Mouse (Mus musculus): Measurements from ENCODE around the gene Klhl29. TPM values are rescaled to one million over a fixed set of nuclear protein-coding genes. Genes with fewer than 3 reads are reported as not detected.

Klhl29 gene
- polyA plus RNA-seq, 1 experiment from 2014 or later, result 3.4 TPM

DNA sequence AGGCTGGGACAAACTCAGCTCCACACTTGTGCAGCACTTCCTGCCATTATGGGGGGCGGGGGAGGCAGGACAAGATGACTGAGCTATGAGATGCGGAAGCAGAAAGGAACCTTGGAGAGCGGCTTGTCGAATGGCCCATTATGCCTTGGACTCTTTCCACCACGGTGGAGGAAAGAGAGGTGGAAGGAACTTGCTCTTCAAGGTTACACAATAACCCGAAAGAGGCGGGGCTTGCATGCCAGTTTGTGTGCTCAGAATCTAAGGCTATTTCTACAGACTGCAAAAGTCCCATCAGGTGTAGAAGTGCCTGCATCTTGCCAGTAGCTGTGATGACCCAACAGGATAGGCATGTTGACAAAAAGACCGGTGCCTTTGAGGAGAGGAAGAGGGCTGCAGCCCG is 98.5 kb downstream of the Klhl29 start:
- H3K27ac ChIP-seq (ENCODE audit: low read length), result no peak overlapping the region
- 61% methylated on average over 9 of the region's 9 CpGs for WGBS
- ATAC-seq (ENCODE audit: insufficient number of reproducible peaks, insufficient read depth, low FRiP score, low read depth), result no peak

DNA sequence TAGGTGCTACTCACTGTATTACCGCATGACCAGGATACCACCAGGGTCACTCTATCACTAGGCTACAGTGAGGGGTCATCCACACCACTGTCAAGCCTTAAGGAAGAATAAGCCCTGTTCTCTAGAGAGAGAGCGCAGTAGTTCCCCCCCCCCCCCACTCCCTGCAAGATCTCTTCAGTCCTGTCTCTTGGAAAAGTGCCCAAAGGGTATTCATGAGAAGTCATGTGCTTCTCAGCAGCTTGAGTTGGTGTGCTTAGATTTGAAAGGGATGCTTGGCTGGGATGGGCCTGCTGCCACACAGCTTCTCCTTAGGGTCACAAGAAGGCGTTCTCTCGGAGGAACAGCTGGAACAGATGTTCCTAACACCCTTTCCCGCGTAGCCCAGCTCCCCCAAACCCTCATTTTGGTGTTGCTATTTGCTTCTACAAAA is 100.0 kb downstream of the Klhl29 start:
- no peaks in the 10 kb centered on the region for H3K27me3 ChIP-seq (ENCODE audit: control insufficient read depth, insufficient read depth, low read length)
- H3K27ac ChIP-seq (ENCODE audit: low read length), result no peak overlapping the region
- H3K4me3 ChIP-seq (ENCODE audit: low read depth, low read length), result no peak overlapping the region
- ATAC-seq (ENCODE audit: insufficient number of reproducible peaks, insufficient read depth, low FRiP score, low read depth), result peak; percentile 43; the same call in 1 of the 2 replicates
- 52% methylated on average over 6 of the region's 6 CpGs for WGBS
- no peak overlapping the region for H3K4me2 ChIP-seq (replicated peaks; ENCODE audit: low read depth, low read length)
- H3K36me3 ChIP-seq (ENCODE audit: control insufficient read depth, insufficient read depth, low read length), result no peaks in the 10 kb centered on the region
- H3K9me3 ChIP-seq (ENCODE audit: control insufficient read depth, low read depth, low read length), result no peaks in the 10 kb centered on the region
- no peak overlapping the region for H3K9ac ChIP-seq (replicated peaks; ENCODE audit: low read depth, low read length)
- H3K4me1 ChIP-seq (ENCODE audit: control insufficient read depth, insufficient read depth, low read length), result peaks cover 41% of the 10 kb centered on the region

More for the DNA sequence above, 98.5 kb downstream of the Klhl29 start:
- H3K9me3 ChIP-seq (ENCODE audit: control insufficient read depth, low read depth, low read length), result no peaks in the 10 kb centered on the region
- peaks cover 41% of the 10 kb centered on the region for H3K4me1 ChIP-seq (ENCODE audit: control insufficient read depth, insufficient read depth, low read length)
- no peak overlapping the region for H3K4me3 ChIP-seq (ENCODE audit: low read depth, low read length)
- H3K9ac ChIP-seq (replicated peaks; ENCODE audit: low read depth, low read length), result no peak overlapping the region
- H3K27me3 ChIP-seq (ENCODE audit: control insufficient read depth, insufficient read depth, low read length), result no peaks in the 10 kb centered on the region
- no peak overlapping the region for H3K4me2 ChIP-seq (replicated peaks; ENCODE audit: low read depth, low read length)
- no peaks in the 10 kb centered on the region for H3K36me3 ChIP-seq (ENCODE audit: control insufficient read depth, insufficient read depth, low read length)

DNA sequence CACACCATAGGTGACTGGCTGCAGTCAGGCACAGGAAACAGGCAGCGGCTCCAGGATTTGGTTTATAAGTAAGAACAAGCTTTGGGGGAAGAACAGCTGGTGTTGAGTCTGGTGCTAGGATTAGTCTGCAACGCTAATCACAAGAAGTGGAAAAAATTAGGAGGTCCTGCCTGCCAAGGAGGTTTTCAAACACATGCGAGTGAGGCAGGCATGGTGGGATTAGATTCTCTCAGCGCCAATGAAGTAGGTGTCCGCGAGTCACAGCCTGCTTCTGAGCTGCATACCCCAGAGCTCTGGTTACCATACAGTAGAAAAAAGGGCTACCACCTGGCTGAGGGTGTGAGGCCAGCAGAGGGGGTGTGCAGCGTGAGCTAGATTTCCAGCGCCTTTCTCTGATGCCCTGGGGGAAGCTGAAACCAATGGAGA is 101.0 kb downstream of the Klhl29 start:
- no peak for ATAC-seq (ENCODE audit: insufficient number of reproducible peaks, insufficient read depth, low FRiP score, low read depth)
- Histone ChIP-seq H3K27me3 (ENCODE audit: control insufficient read depth, insufficient read depth, low read length) (no peaks in the 10 kb centered on the region), H3K9ac (replicated peaks; ENCODE audit: low read depth, low read length) (no peak overlapping the region), H3K9me3 (ENCODE audit: control insufficient read depth, low read depth, low read length) (no peaks in the 10 kb centered on the region), H3K27ac (ENCODE audit: low read length) (peak overlapping the region; percentile 44; the same call in 1 of the 2 replicates), H3K4me1 (ENCODE audit: control insufficient read depth, insufficient read depth, low read length) (peaks cover 36% of the 10 kb centered on the region), H3K36me3 (ENCODE audit: control insufficient read depth, insufficient read depth, low read length) (no peaks in the 10 kb centered on the region), H3K4me2 (replicated peaks; ENCODE audit: low read depth, low read length) (no peak overlapping the region), H3K4me3 (ENCODE audit: low read depth, low read length) (no peak overlapping the region)
- WGBS, result 33% methylated on average over 8 of the region's 8 CpGs

DNA sequence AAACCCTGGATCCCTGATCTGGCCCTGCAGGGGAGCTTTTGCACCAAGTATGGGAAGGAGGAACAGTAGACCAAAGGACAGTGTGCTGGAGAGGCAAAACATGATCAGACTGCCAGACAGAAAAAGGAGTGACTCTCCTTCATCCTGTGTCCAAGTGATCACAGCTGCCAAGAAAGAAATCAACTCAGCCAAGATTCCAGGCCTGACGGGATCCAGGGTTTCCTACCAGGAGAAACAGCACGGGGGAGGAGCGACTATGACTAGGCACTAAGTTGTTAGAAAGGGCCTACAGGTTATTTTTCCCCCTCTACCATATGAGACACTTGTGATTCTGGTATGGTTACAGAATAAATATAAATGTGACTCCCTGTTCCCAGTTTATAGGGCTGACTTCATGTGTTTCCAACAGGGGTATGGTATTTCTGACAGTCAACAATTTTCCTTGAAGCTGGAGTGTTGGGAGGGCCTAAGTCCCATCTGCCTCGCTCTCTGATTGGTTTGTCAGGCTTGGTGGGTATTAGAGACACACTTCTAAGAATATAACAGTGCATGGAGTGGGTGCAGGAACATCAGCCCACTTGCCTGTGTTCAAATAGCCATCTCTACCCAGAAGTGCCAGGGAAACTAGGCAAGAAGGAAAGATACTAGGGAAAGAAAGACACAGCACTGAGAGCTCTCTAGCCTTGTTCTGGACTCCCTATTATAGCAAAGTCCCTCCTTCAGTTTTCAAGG is 102.0 kb downstream of the Klhl29 start:
- Histone ChIP-seq H3K4me2 (replicated peaks; ENCODE audit: low read depth, low read length) (no peak overlapping the region), H3K4me3 (ENCODE audit: low read depth, low read length) (no peak overlapping the region), H3K36me3 (ENCODE audit: control insufficient read depth, insufficient read depth, low read length) (no peaks in the 10 kb centered on the region), H3K9ac (replicated peaks; ENCODE audit: low read depth, low read length) (no peak overlapping the region), H3K27me3 (ENCODE audit: control insufficient read depth, insufficient read depth, low read length) (no peaks in the 10 kb centered on the region), H3K4me1 (ENCODE audit: control insufficient read depth, insufficient read depth, low read length) (peaks cover 36% of the 10 kb centered on the region), H3K9me3 (ENCODE audit: control insufficient read depth, low read depth, low read length) (no peaks in the 10 kb centered on the region), H3K27ac (ENCODE audit: low read length) (no peak overlapping the region)
- 68% methylated on average over 4 of the region's 4 CpGs for WGBS
- ATAC-seq (ENCODE audit: insufficient number of reproducible peaks, insufficient read depth, low FRiP score, low read depth), result no peak

DNA sequence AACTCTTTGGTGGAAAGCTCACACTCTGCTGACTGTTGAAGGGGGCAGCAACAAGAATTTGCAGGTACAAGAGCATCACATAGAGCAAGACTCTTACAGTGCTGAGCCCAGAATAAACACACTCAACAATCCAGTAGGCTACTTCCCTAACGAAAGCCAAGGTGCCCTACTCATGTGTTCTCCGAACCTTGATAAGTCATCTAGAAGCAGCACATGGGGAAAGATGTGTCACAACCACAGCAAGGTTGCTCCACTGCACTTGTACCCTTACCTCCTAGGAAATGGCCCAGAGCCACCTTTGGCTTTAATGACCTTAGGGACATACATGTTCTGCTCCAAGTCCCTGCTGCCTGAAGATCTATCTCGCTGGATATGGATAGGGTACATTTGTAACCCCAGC is 105.0 kb downstream of the Klhl29 start:
- no peak for ATAC-seq (ENCODE audit: insufficient number of reproducible peaks, insufficient read depth, low FRiP score, low read depth)
- Histone ChIP-seq H3K4me1 (ENCODE audit: control insufficient read depth, insufficient read depth, low read length) (peaks cover 28% of the 10 kb centered on the region), H3K4me3 (ENCODE audit: low read depth, low read length) (no peak overlapping the region), H3K27me3 (ENCODE audit: control insufficient read depth, insufficient read depth, low read length) (no peaks in the 10 kb centered on the region), H3K27ac (ENCODE audit: low read length) (no peak overlapping the region), H3K4me2 (replicated peaks; ENCODE audit: low read depth, low read length) (no peak overlapping the region), H3K9ac (replicated peaks; ENCODE audit: low read depth, low read length) (no peak overlapping the region), H3K36me3 (ENCODE audit: control insufficient read depth, insufficient read depth, low read length) (no peaks in the 10 kb centered on the region), H3K9me3 (ENCODE audit: control insufficient read depth, low read depth, low read length) (no peaks in the 10 kb centered on the region)
- WGBS, result 88% methylated on average over 3 of the region's 3 CpGs

DNA sequence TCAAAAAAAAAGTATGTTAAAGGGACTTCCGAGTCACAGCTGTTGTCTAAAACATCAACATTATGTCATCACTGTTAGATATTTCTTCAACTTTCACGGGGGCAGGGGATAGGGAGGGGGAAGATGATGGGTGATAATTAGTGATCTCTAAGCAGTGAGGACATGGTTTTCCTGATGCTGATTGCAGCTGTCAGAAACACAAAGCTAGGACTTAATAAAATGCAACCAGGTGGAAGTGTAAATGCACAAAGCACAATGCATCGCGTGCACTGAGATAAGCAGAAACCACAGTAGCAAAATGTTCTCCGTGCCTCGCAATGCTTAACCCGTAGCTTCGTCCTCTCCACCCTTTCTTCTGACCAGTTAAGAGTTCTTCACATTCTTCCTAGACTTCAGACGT is 105.5 kb downstream of the Klhl29 start:
- WGBS, result 70% methylated on average over 9 of the region's 9 CpGs
- no peak overlapping the region for H3K4me3 ChIP-seq (ENCODE audit: low read depth, low read length)
- H3K4me1 ChIP-seq (ENCODE audit: control insufficient read depth, insufficient read depth, low read length), result peaks cover 22% of the 10 kb centered on the region
- H3K9me3 ChIP-seq (ENCODE audit: control insufficient read depth, low read depth, low read length), result no peaks in the 10 kb centered on the region
- H3K9ac ChIP-seq (replicated peaks; ENCODE audit: low read depth, low read length), result no peak overlapping the region
- H3K36me3 ChIP-seq (ENCODE audit: control insufficient read depth, insufficient read depth, low read length), result no peaks in the 10 kb centered on the region
- H3K27ac ChIP-seq (ENCODE audit: low read length), result no peak overlapping the region
- ATAC-seq (ENCODE audit: insufficient number of reproducible peaks, insufficient read depth, low FRiP score, low read depth), result no peak
- no peak overlapping the region for H3K4me2 ChIP-seq (replicated peaks; ENCODE audit: low read depth, low read length)
- H3K27me3 ChIP-seq (ENCODE audit: control insufficient read depth, insufficient read depth, low read length), result no peaks in the 10 kb centered on the region

DNA sequence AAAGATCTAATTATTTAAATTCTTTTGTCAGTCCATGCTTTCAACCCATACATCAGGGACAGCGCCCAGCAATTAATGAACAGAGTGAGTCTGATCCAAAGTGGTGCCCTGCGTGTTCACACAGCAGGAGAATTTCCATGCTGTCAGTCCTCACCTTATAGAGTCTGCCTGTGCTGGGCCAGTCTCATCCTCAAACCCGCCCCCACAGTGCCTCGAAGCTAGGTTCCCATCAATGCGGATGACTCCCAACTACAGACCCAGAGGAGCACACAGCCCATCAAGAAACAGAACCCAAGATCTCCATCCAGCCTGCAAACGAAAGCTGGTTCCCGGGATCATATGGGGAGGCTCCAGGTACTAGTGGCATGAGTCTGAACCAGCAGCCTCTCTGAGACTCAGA is 106.4 kb downstream of the Klhl29 start:
- no peaks in the 10 kb centered on the region for H3K36me3 ChIP-seq (ENCODE audit: control insufficient read depth, insufficient read depth, low read length)
- H3K4me2 ChIP-seq (replicated peaks; ENCODE audit: low read depth, low read length), result no peak overlapping the region
- no peak overlapping the region for H3K4me3 ChIP-seq (ENCODE audit: low read depth, low read length)
- no peak overlapping the region for H3K27ac ChIP-seq (ENCODE audit: low read length)
- no peaks in the 10 kb centered on the region for H3K9me3 ChIP-seq (ENCODE audit: control insufficient read depth, low read depth, low read length)
- ATAC-seq (ENCODE audit: insufficient number of reproducible peaks, insufficient read depth, low FRiP score, low read depth), result no peak
- H3K9ac ChIP-seq (replicated peaks; ENCODE audit: low read depth, low read length), result no peak overlapping the region
- WGBS, result 80% methylated on average over 7 of the region's 7 CpGs
- no peaks in the 10 kb centered on the region for H3K27me3 ChIP-seq (ENCODE audit: control insufficient read depth, insufficient read depth, low read length)
- H3K4me1 ChIP-seq (ENCODE audit: control insufficient read depth, insufficient read depth, low read length), result peaks cover 14% of the 10 kb centered on the region

DNA sequence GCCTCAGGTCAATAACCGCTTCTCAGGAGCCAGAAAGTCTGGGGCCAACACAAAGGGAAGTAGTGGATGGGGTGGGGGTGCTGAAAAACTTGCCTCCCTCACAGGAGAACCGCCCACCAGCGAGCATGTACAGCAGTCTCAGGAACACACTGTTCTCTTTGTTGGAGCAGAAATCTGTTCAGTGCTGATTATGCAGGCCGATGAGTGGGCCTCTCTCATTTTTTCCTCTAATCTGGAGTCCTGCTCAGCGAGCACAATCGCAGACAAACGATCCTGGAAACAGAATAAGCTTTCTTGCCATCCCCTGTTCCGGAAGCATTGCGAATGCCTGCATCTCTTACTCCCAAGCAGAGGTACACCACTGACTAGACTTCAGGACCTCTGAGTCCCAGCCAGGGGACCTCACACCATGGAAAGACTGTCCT is 107.3 kb downstream of the Klhl29 start:
- 37% methylated on average over 9 of the region's 9 CpGs for WGBS
- H3K9ac ChIP-seq (replicated peaks; ENCODE audit: low read depth, low read length), result no peak overlapping the region

More for the DNA sequence above, 107.3 kb downstream of the Klhl29 start:
- ATAC-seq (ENCODE audit: insufficient number of reproducible peaks, insufficient read depth, low FRiP score, low read depth), result peak; percentile 76
- Histone ChIP-seq H3K4me3 (ENCODE audit: low read depth, low read length) (no peak overlapping the region), H3K9me3 (ENCODE audit: control insufficient read depth, low read depth, low read length) (no peaks in the 10 kb centered on the region), H3K27ac (ENCODE audit: low read length) (peak overlapping the region; percentile 48; the same call in 1 of the 2 replicates), H3K4me2 (replicated peaks; ENCODE audit: low read depth, low read length) (no peak overlapping the region), H3K4me1 (ENCODE audit: control insufficient read depth, insufficient read depth, low read length) (peaks cover 6% of the 10 kb centered on the region), H3K36me3 (ENCODE audit: control insufficient read depth, insufficient read depth, low read length) (no peaks in the 10 kb centered on the region), H3K27me3 (ENCODE audit: control insufficient read depth, insufficient read depth, low read length) (no peaks in the 10 kb centered on the region)
